Mouse (Mus musculus): ENCODE measurements around the gene Dhx58. TPM values are rescaled to one million over a fixed set of nuclear protein-coding genes. Genes with fewer than 3 reads are reported as not detected.

Dhx58 gene
- total and polyA plus RNA-seq, 2 experiments: 11.9 to 16.3 TPM

DNA sequence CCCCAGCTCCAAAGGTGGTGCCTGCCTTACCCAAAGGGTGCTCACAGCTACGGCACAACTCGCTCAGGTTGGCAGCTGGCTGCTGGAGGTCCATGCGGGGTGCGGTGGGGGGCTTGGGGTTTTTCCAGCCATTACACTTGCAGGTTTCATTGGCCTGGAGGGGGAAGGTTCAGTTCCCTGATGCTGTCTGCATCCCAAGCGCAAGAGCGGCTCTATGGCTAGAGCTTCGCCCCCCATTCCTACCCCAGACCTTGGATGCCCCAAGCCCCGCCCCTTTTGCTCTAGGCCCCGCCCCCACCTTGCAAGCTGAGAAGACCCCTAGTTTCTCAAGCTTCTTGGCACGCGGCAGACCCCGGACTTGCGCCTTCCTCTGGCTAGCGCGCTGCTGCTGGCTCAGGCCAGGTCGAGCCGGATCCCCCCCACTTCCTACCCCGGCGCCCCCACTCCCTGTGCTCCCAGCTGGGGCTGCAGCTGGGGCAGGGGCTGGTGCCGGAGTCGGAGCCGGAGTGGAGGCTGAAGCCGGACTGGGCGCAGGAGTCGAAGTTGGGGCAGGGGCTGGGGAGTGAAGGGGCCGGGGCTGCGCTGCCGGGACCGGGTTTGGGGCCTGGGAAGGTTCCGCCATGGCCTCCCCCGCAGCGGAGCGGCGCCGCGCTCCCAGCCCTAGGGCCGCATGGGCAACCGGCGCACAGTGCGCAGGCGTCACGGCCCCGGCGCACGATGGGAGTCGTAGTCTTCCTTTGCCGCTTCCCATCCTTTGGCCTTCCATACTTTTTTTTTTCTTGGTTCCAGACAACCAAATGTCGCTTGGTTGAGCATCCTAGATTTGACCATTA lies 7.9 kb upstream of the Dhx58 start, which contains the start of gene Kat2a:
Kat2a (minus strand) TSS at position 683 of the 833 bp plus-strand sequence.
- peaks cover 7% of the 10 kb centered on the region; the same call in 1 of the 2 replicates for H3K36me3 ChIP-seq (ENCODE audit: control insufficient read depth, insufficient read depth, low read length)
- DNase-seq (ENCODE audit: extremely low read depth, low read depth, low spot score): peak; percentile 62
- TF ChIP-seq POLR2A (IDR thresholded peaks at IDR 0.05; ENCODE audit: extremely low read depth, insufficient read depth, low read length): peak; percentile 60; the same call in 1 of the 2 replicates
- no peak for TF ChIP-seq CTCF (IDR thresholded peaks at IDR 0.05; ENCODE audit: low read depth, low read length)
- peak within 1 kb of the TSS; percentile 88 for H3K4me3 ChIP-seq (ENCODE audit: insufficient read depth, low read depth, low read length)
- peaks cover 7% of the 10 kb centered on the region; the same call in 1 of the 2 replicates for H3K79me2 ChIP-seq (ENCODE audit: control insufficient read depth, insufficient read depth, low read length)
- 2% methylated on average over 48 of the region's 48 CpGs for WGBS
- no peaks in the 10 kb centered on the region for H3K27me3 ChIP-seq (ENCODE audit: control insufficient read depth, insufficient read depth, low read length)
- H3K9ac ChIP-seq (ENCODE audit: low read depth, low read length): peak within 1 kb of the TSS; percentile 82
- peak within 1 kb of the TSS; percentile 21 for H3K27ac ChIP-seq (replicated peaks; ENCODE audit: insufficient read depth, low read depth, low read length)
- H3K4me1 ChIP-seq (ENCODE audit: control insufficient read depth, insufficient read depth, low read length): peaks cover 5% of the 10 kb centered on the region

DNA sequence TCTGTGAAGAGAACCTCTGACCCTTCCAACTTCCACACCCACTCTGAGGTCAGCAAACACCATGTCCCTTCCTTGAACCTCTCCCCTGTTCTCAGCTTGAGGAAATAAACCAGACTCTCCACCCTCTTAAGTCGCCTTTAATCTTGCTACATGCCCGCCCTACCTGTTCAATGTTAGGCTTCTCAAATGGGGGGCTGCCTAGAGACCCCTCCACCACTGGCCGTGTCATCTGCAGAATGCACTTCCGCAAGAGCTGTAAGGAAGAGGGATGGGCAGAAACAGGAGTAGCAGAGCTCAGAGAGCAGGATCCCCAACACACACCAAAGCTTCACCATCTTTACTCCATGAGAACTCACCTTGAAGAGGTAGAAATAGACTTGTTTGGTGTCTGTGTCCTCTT lies 6.9 kb upstream of the Dhx58 start:
- H3K27me3 ChIP-seq (ENCODE audit: control insufficient read depth, insufficient read depth, low read length): no peaks in the 10 kb centered on the region
- H3K4me3 ChIP-seq (ENCODE audit: insufficient read depth, low read depth, low read length): no peak overlapping the region
- no peak overlapping the region for H3K9ac ChIP-seq (ENCODE audit: low read depth, low read length)
- no peak for DNase-seq (ENCODE audit: extremely low read depth, low read depth, low spot score)
- H3K36me3 ChIP-seq (ENCODE audit: control insufficient read depth, insufficient read depth, low read length): peaks cover 5% of the 10 kb centered on the region; the same call in 1 of the 2 replicates
- peaks cover 7% of the 10 kb centered on the region; the same call in 1 of the 2 replicates for H3K79me2 ChIP-seq (ENCODE audit: control insufficient read depth, insufficient read depth, low read length)
- WGBS: 90% methylated on average over 4 of the region's 4 CpGs
- H3K4me1 ChIP-seq (ENCODE audit: control insufficient read depth, insufficient read depth, low read length): peaks cover 5% of the 10 kb centered on the region
- no peak for TF ChIP-seq CTCF (IDR thresholded peaks at IDR 0.05; ENCODE audit: low read depth, low read length)
- TF ChIP-seq POLR2A (IDR thresholded peaks at IDR 0.05; ENCODE audit: extremely low read depth, insufficient read depth, low read length): no peak
- H3K27ac ChIP-seq (replicated peaks; ENCODE audit: insufficient read depth, low read depth, low read length): no peak overlapping the region

GRCm38 (mm10) chr11:100710528-100710927 lies 6.5 kb upstream of the Dhx58 start:
- no peak overlapping the region for H3K4me3 ChIP-seq (ENCODE audit: insufficient read depth, low read depth, low read length)
- H3K9ac ChIP-seq (ENCODE audit: low read depth, low read length): no peak overlapping the region
- DNase-seq (ENCODE audit: extremely low read depth, low read depth, low spot score): no peak
- H3K27ac ChIP-seq (replicated peaks; ENCODE audit: insufficient read depth, low read depth, low read length): no peak overlapping the region
- TF ChIP-seq CTCF (IDR thresholded peaks at IDR 0.05; ENCODE audit: low read depth, low read length) (no peak), POLR2A (IDR thresholded peaks at IDR 0.05; ENCODE audit: extremely low read depth, insufficient read depth, low read length) (no peak)
- 97% methylated on average over 15 of the region's 15 CpGs for WGBS
- H3K79me2 ChIP-seq (ENCODE audit: control insufficient read depth, insufficient read depth, low read length): peaks cover 7% of the 10 kb centered on the region; the same call in 1 of the 2 replicates
- H3K4me1 ChIP-seq (ENCODE audit: control insufficient read depth, insufficient read depth, low read length): peaks cover 5% of the 10 kb centered on the region
- H3K27me3 ChIP-seq (ENCODE audit: control insufficient read depth, insufficient read depth, low read length): no peaks in the 10 kb centered on the region
- peaks cover 4% of the 10 kb centered on the region; the same call in 1 of the 2 replicates for H3K36me3 ChIP-seq (ENCODE audit: control insufficient read depth, insufficient read depth, low read length)

DNA sequence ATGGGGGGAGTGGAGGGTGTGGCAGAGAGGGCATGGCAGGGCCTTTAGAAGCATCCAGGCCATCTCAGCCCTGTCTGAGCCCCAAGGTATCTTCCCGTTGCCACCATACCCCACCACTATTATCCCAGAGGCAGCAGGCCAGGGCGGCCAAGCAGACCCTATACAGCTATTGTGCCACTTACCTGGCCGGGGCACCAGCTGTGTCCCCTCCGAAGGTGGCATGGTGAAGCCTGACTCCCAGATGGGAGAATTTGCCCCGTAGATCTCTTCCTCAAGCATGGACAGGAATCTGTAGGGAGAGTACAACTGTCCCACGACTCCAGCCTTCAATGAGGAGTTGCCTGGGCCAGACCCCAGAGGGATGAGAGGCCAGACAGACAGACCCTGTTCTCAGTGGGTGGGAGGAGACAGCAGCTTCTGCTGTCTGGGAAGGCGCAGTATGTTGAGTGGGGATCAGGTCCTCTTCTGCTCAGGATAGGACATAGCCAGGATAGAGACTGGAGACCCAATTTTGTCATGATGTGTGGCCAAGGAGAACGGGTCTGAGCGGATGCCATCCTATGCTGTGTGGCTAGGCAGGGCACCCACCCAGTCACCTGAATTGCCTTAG lies 5.2 kb upstream of the Dhx58 start:
- no peak for TF ChIP-seq CTCF (IDR thresholded peaks at IDR 0.05; ENCODE audit: low read depth, low read length)
- no peak for TF ChIP-seq POLR2A (IDR thresholded peaks at IDR 0.05; ENCODE audit: extremely low read depth, insufficient read depth, low read length)
- Histone ChIP-seq H3K4me1 (ENCODE audit: control insufficient read depth, insufficient read depth, low read length) (peaks cover 7% of the 10 kb centered on the region), H3K4me3 (ENCODE audit: insufficient read depth, low read depth, low read length) (no peak overlapping the region), H3K27ac (replicated peaks; ENCODE audit: insufficient read depth, low read depth, low read length) (no peak overlapping the region), H3K79me2 (ENCODE audit: control insufficient read depth, insufficient read depth, low read length) (peaks cover 7% of the 10 kb centered on the region; the same call in 1 of the 2 replicates), H3K27me3 (ENCODE audit: control insufficient read depth, insufficient read depth, low read length) (no peaks in the 10 kb centered on the region), H3K9ac (ENCODE audit: low read depth, low read length) (no peak overlapping the region), H3K36me3 (ENCODE audit: control insufficient read depth, insufficient read depth, low read length) (peaks cover 3% of the 10 kb centered on the region; the same call in 1 of the 2 replicates)
- WGBS: 96% methylated on average over 9 of the region's 9 CpGs
- DNase-seq (ENCODE audit: extremely low read depth, low read depth, low spot score): no peak

DNA sequence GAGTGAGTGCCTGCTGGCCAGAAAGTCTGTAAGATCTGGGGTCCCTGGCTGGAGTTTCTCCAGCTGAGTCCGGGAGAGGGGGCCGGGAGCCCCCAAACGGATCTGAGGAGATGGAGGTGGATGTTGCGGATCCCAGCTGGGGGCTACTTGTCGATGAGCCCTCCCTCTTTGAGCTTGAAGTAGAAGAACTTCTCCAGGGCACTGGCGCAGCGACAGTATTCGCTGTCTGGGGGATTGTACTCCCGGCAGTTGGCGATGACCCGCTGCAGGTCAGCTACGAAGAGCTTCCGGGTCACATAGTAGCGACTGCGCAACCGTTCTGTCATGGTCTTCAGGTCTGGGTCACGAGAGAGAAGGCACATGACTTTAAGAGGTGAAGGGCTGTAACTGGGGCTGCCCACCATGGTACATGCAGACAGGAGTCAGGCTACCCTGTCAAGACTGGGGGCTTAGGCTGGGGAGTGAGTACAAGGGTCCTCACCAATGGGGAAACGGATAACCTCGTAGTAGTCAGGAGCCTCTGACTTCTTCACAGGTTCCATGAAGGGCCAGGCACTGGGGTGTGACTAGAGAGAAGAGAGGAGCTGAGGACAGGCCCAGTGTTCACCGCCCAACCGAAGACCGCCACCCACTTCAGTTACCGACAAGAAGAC lies 1.1 kb upstream of the Dhx58 start:
- WGBS: 96% methylated on average over 23 of the region's 23 CpGs
- Histone ChIP-seq H3K4me3 (ENCODE audit: insufficient read depth, low read depth, low read length) (no peak overlapping the region), H3K27me3 (ENCODE audit: control insufficient read depth, insufficient read depth, low read length) (no peaks in the 10 kb centered on the region), H3K36me3 (ENCODE audit: control insufficient read depth, insufficient read depth, low read length) (peaks cover 3% of the 10 kb centered on the region; the same call in 1 of the 2 replicates), H3K4me1 (ENCODE audit: control insufficient read depth, insufficient read depth, low read length) (peaks cover 16% of the 10 kb centered on the region), H3K27ac (replicated peaks; ENCODE audit: insufficient read depth, low read depth, low read length) (no peak overlapping the region), H3K9ac (ENCODE audit: low read depth, low read length) (no peak overlapping the region), H3K79me2 (ENCODE audit: control insufficient read depth, insufficient read depth, low read length) (no peaks in the 10 kb centered on the region)
- TF ChIP-seq POLR2A (IDR thresholded peaks at IDR 0.05; ENCODE audit: extremely low read depth, insufficient read depth, low read length) (no peak), CTCF (IDR thresholded peaks at IDR 0.05; ENCODE audit: low read depth, low read length) (no peak)
- DNase-seq (ENCODE audit: extremely low read depth, low read depth, low spot score): no peak
